Mouse (Mus musculus) limb, embryonic 11.5 days (tissue): Measurements from ENCODE around the gene Dnajb8. TPM values are rescaled to one million over a fixed set of nuclear protein-coding genes. Genes with fewer than 3 reads are reported as not detected.

Source experiments
- ATAC-seq: fragments of 200-750 bp; cut with Nextera tagmentation; 2 replicates; pipeline ENCODE4 v1.8.0; 2017; ENCODE audit warnings: low read depth; ENCODE audit not compliant: insufficient number of reproducible peaks, low FRiP score, low TSS enrichment
- DNase-seq: peaks from one replicate; pipeline ENCODE4 v3.0.0-alpha.2; 2015; ENCODE audit warnings: low spot score
- H3K27ac ChIP-seq: fragments of 300-500 bp; sonication (generic); replicated peaks from 2 replicates; pipeline ENCODE4 v1.5.1; 2014; ENCODE audit warnings: low read depth, mild to moderate bottlenecking, low read length
- H3K27me3 ChIP-seq: fragments of 300-500 bp; sonication (generic); 2 replicates; pipeline ENCODE4 v1.6.1; 2014; ENCODE audit warnings: mild to moderate bottlenecking, low read length, mixed read lengths; ENCODE audit not compliant: control insufficient read depth, insufficient read depth
- H3K36me3 ChIP-seq: fragments of 300-500 bp; sonication (generic); 2 replicates; pipeline ENCODE4 v1.6.1; 2014; ENCODE audit warnings: mild to moderate bottlenecking, low read length, moderate library complexity, mixed read lengths; ENCODE audit not compliant: control insufficient read depth, insufficient read depth
- H3K4me1 ChIP-seq: fragments of 300-500 bp; sonication (generic); 2 replicates; pipeline ENCODE4 v1.6.1; 2014; ENCODE audit warnings: low read length, mixed read lengths; ENCODE audit not compliant: control insufficient read depth, insufficient read depth
- H3K4me2 ChIP-seq: fragments of 300-500 bp; sonication (generic); 2 replicates; pipeline ENCODE4 v1.6.1; 2014; ENCODE audit warnings: low read depth, mild to moderate bottlenecking, moderate library complexity; ENCODE audit not compliant: severe bottlenecking
- H3K4me3 ChIP-seq: fragments of 300-500 bp; sonication (generic); 2 replicates; pipeline ENCODE4 v1.5.1; 2014; ENCODE audit warnings: low read depth, low read length
- H3K9ac ChIP-seq: fragments of 300-500 bp; sonication (generic); 2 replicates; pipeline ENCODE4 v1.6.1; 2014; ENCODE audit warnings: mild to moderate bottlenecking, low read length
- H3K9me3 ChIP-seq: fragments of 300-500 bp; sonication (generic); 2 replicates; pipeline ENCODE4 v1.6.1; 2016; ENCODE audit warnings: low read length; ENCODE audit not compliant: control insufficient read depth
- WGBS: fragments of 180-500 bp; shearing (Covaris S2); extraction: QIAGEN DNeasy Blood & Tissue Kit; methylation state at CpG from one replicate; pipeline ENCODE4 v1.1.7; 2014; 5-methylcytosine and 5-hydroxymethylcytosine counted together
- polyA plus RNA-seq: library from polyadenylated mRNA; unstranded; fragments of >200 nt; fragmentation: Nextera tagmentation; extraction: Ambion mirVana; gene quantifications from 2 replicates; pipeline ENCODE4 v1.2.1, GENCODE M21; 2014

Dnajb8 gene
- polyA plus RNA-seq, 1 experiment from 2014 or later, result not detected

DNA sequence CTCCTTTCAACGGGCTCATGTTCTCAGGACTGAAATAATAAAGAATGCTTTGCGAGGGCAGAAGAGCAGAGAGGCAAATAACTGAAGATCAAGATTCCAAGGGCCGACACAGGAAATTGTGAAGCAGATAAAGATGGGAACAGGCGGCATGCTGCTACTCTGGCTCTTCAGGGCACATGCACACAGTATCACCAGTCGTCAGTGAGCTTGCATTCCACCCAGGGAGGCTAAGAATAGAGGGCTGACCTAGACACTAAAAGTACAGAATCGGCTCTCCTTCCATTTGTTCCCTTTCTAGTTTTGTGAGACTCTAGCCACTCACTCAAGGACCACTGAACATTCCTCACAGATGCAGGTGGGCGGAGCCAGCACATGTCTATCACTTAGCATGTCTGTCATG, 79.2 kb downstream of the Dnajb8 start:
- Histone ChIP-seq H3K9ac (no peak overlapping the region), H3K9me3 (no peaks in the 10 kb centered on the region; the same call in 1 of the 2 replicates), H3K27ac (no peak overlapping the region), H3K36me3 (no peaks in the 10 kb centered on the region), H3K27me3 (no peaks in the 10 kb centered on the region), H3K4me2 (no peak overlapping the region), H3K4me1 (no peaks in the 10 kb centered on the region), H3K4me3 (no peak overlapping the region)
- WGBS, result 77% methylated on average over 7 of the region's 7 CpGs
- no peak for ATAC-seq
- DNase-seq, result no peak

Other genes with a start within 250 kb of the Dnajb8 start
- gene H1fx, start 240.6 kb upstream of the Dnajb8 start, polyA plus RNA-seq, result 98.9 and 122 TPM in 2 replicates
- 208 and 216 TPM in 2 replicates for gene Rab7, start 177.0 kb upstream of the Dnajb8 start, polyA plus RNA-seq
- 332 and 352 TPM in 2 replicates for gene Rpn1, start 137.8 kb upstream of the Dnajb8 start, polyA plus RNA-seq
- 1.9 and 4.0 TPM in 2 replicates for gene Gata2, start 28.4 kb upstream of the Dnajb8 start, polyA plus RNA-seq
- gene Eefsec, start 224.3 kb downstream of the Dnajb8 start, polyA plus RNA-seq, result 48.5 and 48.9 TPM in 2 replicates
- 206 and 211 TPM in 2 replicates for gene Ruvbl1, start 243.1 kb downstream of the Dnajb8 start, polyA plus RNA-seq